Mouse (Mus musculus): Measurements from ENCODE around the gene Scn5a. TPM values are rescaled to one million over a fixed set of nuclear protein-coding genes. Genes with fewer than 3 reads are reported as not detected.
A peak's percentile ranks its signal among the peaks of the same experiment; 100 is the strongest.

Gene Scn5a
- total RNA-seq (2021) = 1 to 10 TPM; 2.8 to 5.4 TPM

DNA sequence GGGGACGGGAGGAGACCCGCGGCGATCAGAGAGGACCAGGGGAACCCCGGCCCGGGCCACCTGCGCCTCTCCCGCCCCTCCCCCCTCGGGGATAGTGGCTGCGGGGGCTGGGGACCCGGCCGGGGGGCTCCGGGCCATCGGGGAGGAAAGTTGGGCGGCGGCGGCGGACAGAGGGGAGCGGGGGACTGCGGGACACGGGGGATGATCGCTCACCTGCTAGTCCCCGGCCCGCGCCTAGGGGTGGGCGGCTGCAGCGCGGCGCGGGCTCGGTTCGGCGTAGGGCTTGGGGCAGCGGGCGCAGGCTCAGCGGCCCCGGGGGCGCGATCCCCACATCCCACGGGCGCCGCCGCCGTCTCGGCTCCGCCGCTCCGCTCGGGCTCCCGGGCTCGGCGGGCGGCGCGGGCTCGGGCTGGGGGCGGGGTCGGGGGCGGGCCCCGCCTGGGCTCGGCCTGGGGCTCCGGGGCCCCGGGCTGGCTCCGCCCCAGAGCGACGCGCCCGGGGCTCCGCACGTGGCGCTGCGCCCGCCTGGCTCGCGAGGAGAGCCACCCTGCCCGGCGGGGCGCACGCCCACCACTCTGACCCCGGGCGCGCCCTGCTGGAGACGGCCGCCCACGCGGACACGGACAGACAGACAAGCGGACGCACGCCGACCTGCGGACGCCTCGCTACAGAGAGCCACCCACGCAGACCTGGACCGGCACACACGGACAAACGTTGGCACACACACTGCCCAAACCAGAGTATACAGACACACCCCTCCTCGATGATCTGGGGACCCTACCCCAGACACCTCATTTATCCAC, at the start of gene Scn5a:
TSS of gene Scn5a (minus strand) at position 381 of the 803 bp plus-strand sequence.
- intact Hi-C loops (cut with DNase I) = no loop called here
- DNase-seq (ENCODE audit: low spot score in 2 of 2) = no peak

DNA sequence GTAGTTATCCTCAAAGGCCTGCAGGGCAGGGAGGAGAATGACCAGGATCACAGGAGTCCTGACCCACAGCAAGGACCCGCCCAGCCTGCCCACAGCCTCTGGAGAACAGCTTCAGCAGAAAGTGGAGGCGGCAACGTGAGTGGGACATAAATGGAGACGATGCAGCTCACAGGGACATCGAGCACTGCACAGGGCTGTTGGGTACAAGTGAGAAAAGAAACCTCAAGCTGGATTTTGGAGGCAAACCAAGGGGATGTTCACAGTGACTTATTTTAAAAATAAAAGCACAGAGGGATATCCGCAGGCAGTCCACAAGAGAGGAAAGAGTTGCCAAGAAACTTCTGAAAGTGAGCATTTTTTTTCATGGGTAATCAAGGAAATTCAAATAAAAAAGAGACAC, 48.4 kb upstream of the Scn5a start:
- intact Hi-C loops (cut with DNase I) = no loop called here
- DNase-seq (ENCODE audit: low spot score in 2 of 2) = peak; percentile 24 to 33

DNA sequence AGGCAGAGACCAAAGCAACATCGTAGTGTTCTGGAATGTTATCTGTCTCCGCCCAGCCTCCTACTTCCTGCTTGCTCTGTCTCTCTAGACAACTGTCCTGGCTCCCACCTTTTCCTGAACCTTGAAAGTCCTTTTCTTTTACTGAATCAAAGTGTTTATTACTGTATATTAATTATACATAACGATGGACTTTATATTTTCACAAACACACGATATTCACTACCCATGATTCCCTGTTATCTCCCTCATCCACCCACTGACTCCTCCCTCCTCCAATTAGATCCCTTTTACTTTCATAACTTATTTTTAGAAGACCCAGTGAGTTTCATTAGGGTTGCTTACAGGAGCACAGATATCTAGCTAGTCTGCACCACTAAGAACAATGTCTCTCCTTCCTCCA, 45.3 kb upstream of the Scn5a start:
- DNase-seq (ENCODE audit: low spot score in 2 of 2) = no peak
- intact Hi-C loops (cut with DNase I) = no loop called here

DNA sequence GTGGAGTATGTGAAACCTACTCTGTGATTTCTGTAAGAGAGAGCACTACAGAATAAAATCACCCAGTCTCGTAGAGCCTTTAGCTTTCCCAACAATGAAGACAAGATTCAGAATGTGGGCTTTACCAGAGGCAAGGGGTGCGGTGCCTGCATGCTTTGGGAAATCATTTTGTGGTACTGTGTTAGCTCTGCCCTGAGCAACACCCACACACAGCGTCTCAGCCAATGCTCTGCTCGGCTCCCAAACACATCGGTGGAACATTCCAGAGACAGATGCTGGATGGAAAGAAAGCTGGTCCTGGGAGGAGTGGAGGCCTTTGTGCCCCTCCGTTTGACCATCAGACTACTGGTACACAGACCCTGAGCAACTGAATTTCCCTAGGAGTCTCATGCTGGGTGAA, 36.0 kb upstream of the Scn5a start:
- intact Hi-C loops (cut with DNase I) = no loop called here

DNA sequence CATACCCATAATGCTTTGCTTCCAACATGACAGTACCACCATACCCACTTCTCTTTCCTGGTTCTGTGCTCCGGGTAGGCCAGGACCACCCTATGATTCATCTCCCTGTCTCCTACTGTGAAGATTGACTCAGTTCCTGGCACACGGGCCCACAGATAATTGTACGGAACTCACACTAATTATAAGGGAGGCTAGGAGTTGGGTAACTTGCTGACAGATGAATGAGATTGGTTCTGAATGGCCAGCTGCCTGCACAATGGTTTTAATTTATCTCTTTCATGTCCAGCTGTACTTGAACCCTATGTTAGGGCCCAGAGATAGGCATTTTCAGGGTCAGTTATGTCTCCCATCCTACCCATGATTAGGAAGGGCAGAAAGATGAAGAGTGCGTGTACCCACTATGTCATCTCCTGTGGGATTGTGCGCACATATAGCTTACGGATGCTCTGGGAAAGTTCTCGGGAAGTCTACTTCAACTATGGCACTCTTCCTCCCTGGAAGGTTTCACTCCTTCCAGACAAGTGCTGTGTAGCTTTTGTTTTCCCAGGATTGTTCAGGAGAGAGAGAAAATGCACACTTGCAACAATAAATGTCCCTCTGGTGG, 31.8 kb upstream of the Scn5a start:
- DNase-seq (ENCODE audit: low spot score in 2 of 2) = no peak
- intact Hi-C loops (cut with DNase I) = no loop called here

More for the DNA sequence above, 36.0 kb upstream of the Scn5a start:
- DNase-seq (ENCODE audit: low spot score in 2 of 2) = no peak

DNA sequence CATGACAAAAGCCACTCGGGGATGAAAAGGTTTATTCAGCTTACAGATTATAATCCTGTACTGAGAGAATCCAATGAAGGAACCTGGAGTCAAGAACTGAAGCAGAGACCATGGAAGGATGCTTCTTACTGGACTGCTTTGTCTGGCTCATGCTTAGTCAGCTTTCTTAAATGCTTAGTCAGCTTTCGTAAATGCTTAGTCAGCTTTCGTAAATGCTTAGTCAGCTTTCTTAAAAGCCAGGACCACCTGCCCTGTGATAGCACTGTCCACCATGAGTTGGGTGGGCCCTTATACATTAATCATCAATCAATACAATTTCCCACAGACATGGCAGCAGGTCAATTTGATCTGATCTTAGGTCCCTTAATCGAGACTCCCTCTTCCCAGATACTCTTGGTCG, 28.1 kb upstream of the Scn5a start:
- DNase-seq (ENCODE audit: low spot score in 2 of 2) = no peak
- intact Hi-C loops (cut with DNase I) = no loop called here

DNA sequence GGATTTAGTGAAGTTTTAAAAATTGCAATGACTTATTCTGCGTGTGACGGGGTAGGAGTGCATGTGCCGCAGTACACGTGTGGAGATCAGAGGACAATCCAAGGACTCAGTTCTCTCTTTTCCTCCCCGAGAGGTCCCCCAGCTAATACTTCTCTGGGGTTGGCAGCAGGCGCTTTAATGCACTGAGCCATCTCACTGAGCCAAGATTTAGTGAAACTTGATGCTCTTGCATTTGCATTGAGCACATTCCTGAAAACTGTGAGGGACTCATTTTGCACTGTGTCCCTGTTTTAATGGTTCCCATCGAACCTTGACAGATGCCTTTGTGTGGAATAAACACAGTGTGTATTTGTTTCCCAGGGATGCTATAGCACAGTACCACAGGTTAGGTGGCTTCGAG, 25.8 kb upstream of the Scn5a start:
- DNase-seq (ENCODE audit: low spot score in 2 of 2) = no peak
- intact Hi-C loops (cut with DNase I) = no loop called here

DNA sequence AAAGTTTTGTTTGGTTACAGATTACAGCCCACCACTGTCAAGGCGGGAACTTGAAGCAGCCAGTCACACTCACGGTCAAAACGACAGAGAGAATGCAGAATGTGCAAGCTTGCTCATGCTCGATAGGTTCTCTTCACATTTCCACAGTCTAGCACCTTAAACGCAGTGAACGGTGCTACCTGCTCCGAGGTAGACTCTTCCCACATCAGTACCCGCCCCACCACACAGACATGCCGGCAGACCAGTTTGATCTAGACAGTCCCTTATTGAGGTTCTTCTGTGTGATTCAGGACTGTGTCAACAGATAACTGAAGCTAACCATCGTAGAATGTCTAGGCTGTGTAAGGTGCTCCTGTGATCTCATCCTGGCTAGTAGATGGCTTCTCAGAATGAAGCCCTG, 19.7 kb upstream of the Scn5a start:
- intact Hi-C loops (cut with DNase I) = no loop called here
- DNase-seq (ENCODE audit: low spot score in 2 of 2) = no peak

DNA sequence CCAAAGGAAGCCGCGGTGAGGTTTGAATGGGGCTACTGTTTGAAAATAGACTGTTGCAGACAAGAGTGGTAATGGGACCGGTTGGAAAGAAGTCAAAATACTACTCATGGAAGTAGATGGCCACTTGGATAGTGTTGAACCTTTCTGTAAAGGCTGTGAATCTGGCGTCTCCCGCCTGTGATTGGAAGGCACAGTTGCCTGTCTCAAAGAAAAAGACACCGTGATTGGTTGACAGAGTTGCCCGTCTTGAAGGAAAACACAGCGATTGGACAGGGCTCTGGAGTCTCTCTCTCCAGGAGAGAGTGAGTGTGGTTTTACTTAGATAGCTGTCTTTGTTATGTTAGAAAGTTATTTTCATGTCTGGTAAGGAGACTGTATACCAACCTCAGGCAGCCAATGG, 18.5 kb upstream of the Scn5a start:
- intact Hi-C loops (cut with DNase I) = no loop called here
- DNase-seq (ENCODE audit: low spot score in 2 of 2) = no peak

DNA sequence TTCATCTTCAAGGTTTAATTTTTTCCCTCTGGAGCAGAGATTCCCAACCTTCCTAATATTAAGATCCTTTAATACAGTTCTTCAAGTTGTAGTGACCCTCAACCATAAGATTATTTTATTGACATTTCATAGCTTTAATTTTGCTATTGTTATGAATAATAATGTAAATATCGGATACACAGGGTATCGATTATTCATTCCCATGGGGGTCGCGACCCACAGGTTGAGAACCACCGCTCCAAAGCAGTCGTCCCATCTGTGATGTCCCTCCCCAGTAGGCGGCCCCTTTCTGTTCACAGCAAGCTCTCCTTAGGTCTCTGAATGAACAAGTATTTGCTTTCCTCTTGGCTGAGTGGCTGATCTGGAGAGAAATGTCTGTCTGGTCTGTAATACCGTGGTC, 10.8 kb upstream of the Scn5a start:
- DNase-seq (ENCODE audit: low spot score in 2 of 2) = no peak
- intact Hi-C loops (cut with DNase I) = loop anchor here (10.0 kb wide), 2 partner anchors 165 to 305 kb away; partner anchors contain the start of gene Wdr48

DNA sequence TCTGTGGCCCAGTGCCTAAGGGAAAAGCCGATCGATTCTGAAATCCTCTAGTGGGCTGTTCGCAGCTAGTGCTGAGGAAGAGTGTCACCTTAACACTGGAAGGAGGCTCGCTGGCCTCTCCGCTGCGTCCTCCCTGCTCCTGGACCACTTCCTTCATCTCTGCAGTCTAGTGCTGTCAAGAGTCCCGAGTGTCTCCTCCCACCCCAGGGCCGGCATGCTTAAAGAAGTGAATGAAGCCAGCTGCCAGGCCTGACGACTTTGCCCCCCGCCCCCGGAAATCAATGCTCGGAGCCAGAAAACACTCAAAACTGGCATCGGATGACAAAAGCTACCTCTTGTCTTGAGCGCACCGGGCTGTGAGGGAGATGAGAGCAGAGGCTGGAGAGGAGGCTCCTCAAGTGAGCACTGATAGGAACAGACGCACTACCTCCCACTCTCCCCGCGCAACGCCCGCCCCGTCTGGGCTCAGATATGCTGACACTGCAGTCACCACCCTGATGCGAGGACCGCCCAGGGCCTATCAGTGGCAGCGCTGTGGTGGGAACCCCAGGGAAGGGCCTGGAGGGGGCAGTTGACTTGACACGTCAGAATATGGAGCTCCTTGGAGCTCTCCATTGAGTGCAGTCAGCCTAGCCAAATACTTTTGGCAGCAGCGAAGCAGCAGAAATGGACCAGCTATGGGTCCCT, 10.1 kb upstream of the Scn5a start:
- DNase-seq (ENCODE audit: low spot score in 2 of 2) = no peak

DNA sequence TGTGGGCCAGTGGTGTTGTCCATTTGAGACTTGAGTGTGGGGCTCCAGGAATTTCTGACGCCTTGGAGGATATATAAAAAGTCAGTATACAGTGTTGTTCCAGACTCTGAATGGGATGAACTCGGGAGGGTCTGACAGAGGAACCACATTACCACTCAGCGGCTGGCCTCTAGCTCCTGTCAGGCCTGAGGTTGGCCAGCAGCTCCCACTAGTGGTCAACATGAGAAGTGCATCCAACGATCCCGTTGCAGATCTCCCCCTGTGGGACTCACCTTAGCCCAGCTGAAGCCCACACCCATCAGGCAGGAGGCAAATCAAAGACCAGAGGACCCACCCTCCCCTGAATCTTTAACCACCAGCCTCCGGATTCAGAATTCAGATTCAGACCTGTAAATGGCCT, 1.9 kb upstream of the Scn5a start:
- intact Hi-C loops (cut with DNase I) = loop anchor here (2.0 to 10.0 kb wide), 3 partner anchors 120 to 314 kb away; partner anchors contain the start of gene Wdr48
- peak; percentile 69 to 72 for DNase-seq (ENCODE audit: low spot score in 2 of 2)

More for the DNA sequence above, 10.1 kb upstream of the Scn5a start:
- intact Hi-C loops (cut with DNase I) = loop anchor here (10.0 kb wide), 2 partner anchors 166 to 306 kb away; partner anchors contain the start of gene Wdr48

DNA sequence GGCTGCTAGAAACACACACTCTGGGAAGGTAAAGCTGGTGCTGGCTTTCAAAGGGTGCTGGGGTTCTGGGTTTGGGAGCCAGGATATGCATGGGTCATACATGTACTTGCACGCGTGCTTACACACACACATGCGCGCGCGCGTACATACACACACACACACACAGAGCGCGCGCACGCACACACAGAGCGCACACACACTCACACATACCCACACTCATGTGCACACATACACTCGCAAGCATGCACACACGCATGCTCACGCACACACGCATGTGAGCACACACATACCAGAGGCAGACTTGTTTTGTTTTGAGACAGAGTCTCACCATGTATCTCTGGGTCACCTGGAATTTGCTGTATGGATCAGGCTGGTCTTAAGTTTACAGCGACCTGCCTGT, 1.4 kb upstream of the Scn5a start:
- no peak for DNase-seq (ENCODE audit: low spot score in 2 of 2)
- intact Hi-C loops (cut with DNase I) = loop anchor here (2.0 to 10.0 kb wide), 3 partner anchors 119 to 315 kb away; partner anchors contain the start of gene Wdr48

DNA sequence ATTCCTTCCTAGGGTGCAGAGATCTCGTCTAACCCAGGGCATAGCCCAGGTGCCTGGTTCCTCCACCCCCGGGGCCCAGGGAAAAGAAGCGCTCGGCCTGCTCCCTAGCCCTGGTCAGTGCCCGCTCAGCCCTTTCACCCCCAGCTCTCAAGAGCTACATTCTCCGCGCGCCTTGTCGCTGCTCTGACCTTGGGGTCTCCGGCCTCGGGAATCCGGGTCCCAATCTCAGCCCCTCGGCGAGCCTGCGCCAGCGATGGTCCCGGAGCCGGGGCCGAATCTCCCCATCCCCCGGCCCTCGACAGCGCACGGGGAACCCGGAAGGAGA, 543 bp downstream of the Scn5a start:
- no peak for DNase-seq (ENCODE audit: low spot score in 2 of 2)
- intact Hi-C loops (cut with DNase I) = no loop called here

DNA sequence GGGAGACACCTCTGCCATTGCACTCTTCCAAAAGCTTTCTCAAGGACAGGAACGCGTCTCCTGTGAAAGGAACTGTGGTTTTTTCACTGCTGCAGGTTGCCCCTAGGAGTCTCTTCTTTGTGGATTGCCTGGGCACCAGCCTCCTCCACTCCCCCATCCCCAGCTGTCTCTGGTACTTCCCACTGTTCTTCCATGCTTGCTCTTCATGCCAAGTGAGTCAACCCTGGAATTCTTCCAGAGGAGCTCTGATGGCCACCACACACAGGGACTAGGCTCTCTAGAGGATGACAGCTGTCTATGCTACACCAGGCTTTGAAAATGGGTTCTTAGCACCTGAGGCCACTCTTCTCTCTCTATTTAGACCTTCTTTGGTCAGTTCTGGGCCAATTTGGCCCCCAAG, 1.8 kb downstream of the Scn5a start:
- intact Hi-C loops (cut with DNase I) = no loop called here
- no peak for DNase-seq (ENCODE audit: low spot score in 2 of 2)

DNA sequence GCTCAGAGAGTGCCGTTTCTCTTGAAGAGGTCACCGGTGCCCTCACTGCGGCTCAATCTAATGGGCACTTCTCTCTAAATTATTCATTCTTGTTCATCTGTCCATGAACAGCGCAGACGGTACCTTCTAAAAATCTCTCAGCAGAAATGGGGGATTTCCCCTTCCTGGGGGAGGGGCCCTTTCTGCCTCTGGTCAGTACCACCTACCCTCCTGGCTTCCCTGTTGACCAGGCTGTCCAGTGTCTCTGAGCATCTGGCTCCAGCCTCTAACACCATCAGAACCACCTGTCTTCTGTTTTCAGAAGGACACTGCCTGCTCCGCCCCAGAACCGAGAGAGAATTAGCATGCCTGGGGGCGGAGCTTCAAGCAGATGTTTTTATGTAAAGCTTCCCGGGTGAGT, 3.1 kb downstream of the Scn5a start:
- intact Hi-C loops (cut with DNase I) = no loop called here
- DNase-seq (ENCODE audit: low spot score in 2 of 2) = no peak

DNA sequence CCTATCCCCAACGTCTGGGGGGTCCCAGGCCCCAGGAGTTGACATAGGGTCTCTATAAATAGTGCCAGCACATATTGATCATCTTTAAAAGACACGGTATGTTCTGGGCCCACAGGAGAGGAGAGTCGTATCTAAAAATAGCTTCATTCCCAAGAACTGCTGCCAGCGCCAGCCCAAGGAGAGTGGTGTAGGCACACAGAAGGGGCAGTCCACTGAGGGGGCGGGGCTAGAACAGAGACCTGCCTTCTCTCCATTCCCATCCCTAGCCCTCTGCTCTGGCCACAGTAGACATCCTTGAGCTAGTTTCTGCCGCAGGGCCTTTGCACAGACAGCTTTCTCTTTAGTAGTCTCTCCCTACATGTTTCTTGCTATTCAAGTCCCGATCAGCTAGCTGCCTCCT, 4.5 kb downstream of the Scn5a start:
- intact Hi-C loops (cut with DNase I) = no loop called here
- DNase-seq (ENCODE audit: low spot score in 2 of 2) = no peak

DNA sequence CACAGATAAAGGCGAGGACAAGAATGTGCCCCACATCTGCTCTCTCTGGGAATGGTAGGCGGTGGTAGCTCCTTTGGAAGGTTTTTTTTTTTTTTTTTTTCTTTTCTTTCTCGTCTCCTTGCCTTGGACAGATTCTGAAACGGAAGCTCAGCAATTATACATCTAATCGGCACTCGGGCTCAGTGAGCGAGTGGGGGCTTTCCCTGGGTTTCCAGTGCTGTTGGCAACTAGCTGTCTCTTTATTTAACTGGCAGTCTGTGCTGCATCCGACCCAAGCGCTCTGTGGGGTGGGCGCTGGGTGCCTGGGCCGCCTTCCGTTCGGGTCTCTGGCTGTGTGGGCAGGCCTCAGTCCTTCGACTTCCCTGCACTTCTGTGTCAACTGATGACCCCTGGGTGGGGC, 5.8 kb downstream of the Scn5a start:
- intact Hi-C loops (cut with DNase I) = no loop called here

DNA sequence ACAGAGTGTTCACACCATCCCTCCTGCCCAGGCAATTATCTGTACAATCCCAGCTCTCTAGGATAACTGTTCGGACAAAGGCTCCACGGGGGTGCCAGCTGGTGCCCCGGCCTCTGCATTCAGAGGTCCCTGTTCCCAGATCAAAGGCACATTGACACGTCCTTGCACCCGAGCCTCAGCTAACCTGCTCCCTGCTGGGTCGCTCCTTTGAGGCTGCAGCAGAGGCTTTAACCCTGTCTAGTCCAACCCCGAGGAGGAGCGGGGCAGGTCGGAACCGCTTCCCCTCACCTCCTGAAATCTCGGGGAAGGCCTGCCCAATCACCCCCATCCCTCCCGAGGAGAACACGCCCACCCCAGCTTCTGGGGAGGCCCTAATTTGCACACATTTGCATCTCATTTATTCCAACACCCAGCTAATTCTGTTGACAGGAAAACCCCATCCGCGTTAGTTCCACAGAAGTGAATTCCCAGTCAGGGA, 7.4 kb downstream of the Scn5a start:
- intact Hi-C loops (cut with DNase I) = no loop called here
- DNase-seq (ENCODE audit: low spot score in 2 of 2) = no peak

More for the DNA sequence above, 5.8 kb downstream of the Scn5a start:
- no peak for DNase-seq (ENCODE audit: low spot score in 2 of 2)

DNA sequence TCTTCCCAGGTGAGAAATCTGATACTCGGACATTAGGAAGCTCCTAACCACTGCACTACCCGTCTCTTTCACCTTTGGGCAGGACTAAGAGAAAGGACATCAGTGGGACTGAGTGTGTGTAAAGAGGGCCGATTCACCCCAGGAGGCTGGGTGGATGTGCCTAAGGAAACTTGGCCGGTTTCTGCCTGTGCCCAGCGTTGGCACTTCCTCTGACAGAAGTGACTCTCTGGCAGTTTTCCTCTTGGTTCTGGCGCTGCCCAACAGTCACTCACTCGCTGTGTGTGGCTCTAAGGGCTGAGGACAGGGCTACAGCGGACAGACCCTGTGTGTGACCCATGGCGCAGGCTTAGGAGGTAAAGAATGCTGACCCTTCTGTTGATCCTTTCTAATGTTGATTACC, 8.2 kb downstream of the Scn5a start:
- DNase-seq (ENCODE audit: low spot score in 2 of 2) = no peak
- intact Hi-C loops (cut with DNase I) = no loop called here

DNA sequence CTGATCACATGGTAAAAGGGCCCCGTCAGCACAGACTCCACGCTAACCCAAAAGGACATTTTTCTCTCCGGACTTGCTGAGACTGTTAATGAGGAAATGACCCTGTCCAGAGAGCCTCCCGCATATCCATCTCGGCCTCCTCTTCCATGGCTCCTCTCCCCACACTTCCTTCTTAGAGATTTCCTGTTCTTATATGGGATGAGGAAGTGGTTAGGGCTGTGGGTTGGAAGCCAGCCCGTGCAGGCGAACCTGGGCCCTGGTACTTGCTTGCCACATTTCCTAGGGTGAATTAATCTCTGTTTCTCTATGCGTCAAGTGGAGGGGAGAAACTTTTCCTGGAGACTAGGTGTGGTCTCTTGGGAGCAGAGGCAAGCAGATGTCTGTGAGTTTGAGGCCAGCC, 10.1 kb downstream of the Scn5a start:
- intact Hi-C loops (cut with DNase I) = no loop called here
- no peak for DNase-seq (ENCODE audit: low spot score in 2 of 2)

Measured in left cerebral cortex, postnatal 36 days (tissue).